Mouse (Mus musculus): ENCODE data around the gene Olfr53. TPM values are rescaled to one million over a fixed set of nuclear protein-coding genes. Genes with fewer than 3 reads are reported as not detected.
"Not testable (repeated sequence)": the region's sequence is repeated elsewhere in the genome, so short reads cannot be mapped to it uniquely, and the experiment has no call there.

Olfr53 gene
- not detected for total RNA-seq (2021)

GRCm38 (mm10) chr7:140646152-140646551, at the start of gene Olfr53:
Gene Olfr53, plus strand, starts transcription at chr7:140646452.
- no peak for DNase-seq
- intact Hi-C loops (cut with DNase I) = no loop called here

GRCm38 (mm10) chr7:140600969-140601368, 45.3 kb upstream of the Olfr53 start, which contains the start of gene Olfr46:
Gene Olfr46, plus strand, starts transcription at chr7:140601269.
- intact Hi-C loops (cut with DNase I); DNase-seq: not testable (repeated sequence)

- DNase-seq; intact Hi-C loops (cut with DNase I): not testable (repeated sequence)
These were observed 17.6 kb upstream of the Olfr53 start, which contains the start of gene Olfr61 for GRCm38 (mm10) chr7:140628670-140629069. Gene Olfr61, plus strand, starts transcription at chr7:140628970.

- intact Hi-C loops (cut with DNase I) = no loop called here
- no peak for DNase-seq
These were observed 15.7 kb upstream of the Olfr53 start for GRCm38 (mm10) chr7:140630559-140630958.

- DNase-seq = no peak
These were observed 13.4 kb downstream of the Olfr53 start, which contains the start of gene Olfr539 for GRCm38 (mm10) chr7:140659630-140660029. Gene Olfr539, plus strand, starts transcription at chr7:140659930.

DNA sequence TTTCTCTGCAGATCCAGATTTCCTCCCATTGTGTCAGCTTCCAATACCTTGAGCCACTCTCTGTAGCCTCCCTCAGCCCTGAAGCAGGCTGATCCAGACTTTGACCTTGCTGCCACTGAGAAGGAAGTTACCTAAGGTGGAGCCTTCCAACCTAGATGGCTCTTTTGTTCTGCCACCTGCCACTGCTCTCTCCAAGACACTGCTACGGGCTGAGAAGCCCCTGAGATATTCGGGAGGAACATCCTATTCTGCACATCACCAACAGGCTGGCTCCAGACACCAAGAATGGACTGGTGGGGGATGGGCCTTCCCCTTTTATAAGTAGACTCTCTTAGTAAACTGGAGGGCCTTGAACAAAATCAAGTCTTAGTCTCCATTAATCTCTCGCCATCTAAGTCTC, 24.4 kb downstream of the Olfr53 start:
- intact Hi-C loops (cut with DNase I); DNase-seq: not testable (repeated sequence)

More at GRCm38 (mm10) chr7:140659630-140660029, 13.4 kb downstream of the Olfr53 start, which contains the start of gene Olfr539:
- intact Hi-C loops (cut with DNase I) = no loop called here

- intact Hi-C loops (cut with DNase I) = no loop called here
- DNase-seq = no peak
These were observed 29.6 kb downstream of the Olfr53 start for GRCm38 (mm10) chr7:140675863-140676262.

DNA sequence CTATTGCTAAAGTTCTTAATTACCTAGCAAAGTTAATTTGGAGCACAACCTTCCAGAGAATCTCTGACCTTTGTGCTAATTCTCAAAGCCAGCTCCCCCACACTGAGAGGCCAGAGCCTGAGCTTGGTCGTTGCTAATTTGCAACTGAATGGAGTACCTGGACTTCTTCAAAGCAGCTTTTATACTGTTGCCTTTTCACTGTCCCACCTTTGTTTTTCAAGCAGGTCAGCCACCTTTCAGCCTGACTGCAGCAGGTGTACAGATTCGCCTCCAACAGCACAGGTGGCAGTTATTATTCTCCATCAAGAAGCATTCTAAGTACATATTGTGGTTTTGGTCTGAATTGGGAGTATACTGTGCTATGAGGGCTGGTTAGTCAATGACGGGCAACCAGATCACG, 33.3 kb downstream of the Olfr53 start:
- DNase-seq; intact Hi-C loops (cut with DNase I): not testable (repeated sequence)

DNA sequence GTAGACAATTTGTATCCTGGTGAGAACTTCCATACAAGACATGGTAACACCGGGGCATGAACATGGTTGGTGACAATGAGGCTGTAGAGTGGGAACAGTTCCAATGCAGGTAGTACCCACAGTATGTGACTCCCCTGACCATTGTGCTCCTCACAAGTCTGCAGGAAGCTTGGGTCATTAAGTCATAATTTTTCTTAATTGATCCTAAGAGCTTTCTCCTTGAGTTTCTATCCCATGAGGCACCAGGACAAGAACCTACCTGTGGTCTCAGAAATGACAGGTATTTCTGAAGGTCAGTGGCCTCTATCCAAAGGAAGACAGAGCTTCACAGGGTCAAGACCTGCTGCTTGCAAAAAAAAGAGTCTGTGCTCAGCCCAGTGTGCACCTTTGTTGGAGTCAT, 35.4 kb downstream of the Olfr53 start, which contains the start of gene Olfr45:
Olfr45 (plus strand) TSS at position 301 of the 400 bp plus-strand sequence.
- no peak for DNase-seq
- intact Hi-C loops (cut with DNase I) = loop anchor here (5.0 kb wide), 1 partner anchor 39 kb away; no protein-coding TSS in a partner anchor

DNA sequence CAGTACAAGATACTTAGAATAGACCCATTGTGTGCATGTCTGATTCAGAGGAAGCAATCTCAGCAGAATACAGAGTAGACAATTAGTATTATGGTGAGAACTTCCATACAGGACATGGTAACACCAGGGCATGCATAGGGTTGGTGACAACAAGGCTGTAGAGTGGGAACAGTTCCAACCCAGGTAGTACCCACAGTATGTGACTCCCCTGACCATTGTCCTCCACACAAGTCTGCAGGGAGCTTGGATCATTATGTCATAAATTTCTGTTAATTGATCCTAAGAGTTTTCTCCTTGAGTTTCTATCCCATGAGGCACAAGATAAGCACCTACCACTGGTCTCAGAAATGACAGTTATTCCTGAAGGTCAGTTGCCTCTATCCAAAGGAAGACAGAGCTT, 50.7 kb downstream of the Olfr53 start, which contains the start of gene Olfr541:
Olfr541 (plus strand) TSS at position 301 of the 400 bp plus-strand sequence.
- intact Hi-C loops (cut with DNase I) = no loop called here

More for the DNA sequence above, 50.7 kb downstream of the Olfr53 start, which contains the start of gene Olfr541:
- DNase-seq = no peak

Other genes with a start within 250 kb of the Olfr53 start
- not detected for gene Olfr531, start 243.5 kb upstream of the Olfr53 start, total RNA-seq (2021)
- not detected for gene Olfr532, start 224.8 kb upstream of the Olfr53 start, total RNA-seq (2021)
- not detected for gene Olfr533, start 183.1 kb upstream of the Olfr53 start, total RNA-seq (2021)
- gene Olfr535, start 162.2 kb upstream of the Olfr53 start, total RNA-seq (2021) = not detected
- not detected for gene Olfr536, start 139.1 kb upstream of the Olfr53 start, total RNA-seq (2021)
- gene Olfr538, start 78.6 kb upstream of the Olfr53 start, total RNA-seq (2021) = not detected
- not detected for gene Olfr46, start 45.2 kb upstream of the Olfr53 start, total RNA-seq (2021)
- gene Olfr61, start 17.5 kb upstream of the Olfr53 start, total RNA-seq (2021) = not detected
- not detected for gene Olfr539, start 13.5 kb downstream of the Olfr53 start, total RNA-seq (2021)
- gene Olfr45, start 35.5 kb downstream of the Olfr53 start, total RNA-seq (2021) = not detected
- gene Olfr541, start 50.8 kb downstream of the Olfr53 start, total RNA-seq (2021) = not detected
- gene Cyp2e1, start 117.3 kb downstream of the Olfr53 start, total RNA-seq (2021) = under 1 TPM; 0.24 to 0.47 TPM
- gene Syce1, start 141.4 kb downstream of the Olfr53 start, total RNA-seq (2021) = not detected
- under 1 TPM; 0.45 to 0.47 TPM for gene Zfp941, start 175.7 kb downstream of the Olfr53 start, total RNA-seq (2021)
- gene Urah, start 188.6 kb downstream of the Olfr53 start, total RNA-seq (2021) = not detected
- gene Scgb1c1, start 199.1 kb downstream of the Olfr53 start, total RNA-seq (2021) = 10 to 100 TPM; 19.6 to 23.6 TPM
- not detected for gene Odf3, start 201.4 kb downstream of the Olfr53 start, total RNA-seq (2021)
- not detected for gene Gm45785, start 209.9 kb downstream of the Olfr53 start, total RNA-seq (2021)
- 10 to 100 TPM; 27.0 to 29.8 TPM for gene Ric8a, start 210.5 kb downstream of the Olfr53 start, total RNA-seq (2021)
- gene Bet1l, start 211.1 kb downstream of the Olfr53 start, total RNA-seq (2021) = 10 to 100 TPM; 13.1 to 15.9 TPM
- gene Psmd13, start 235.5 kb downstream of the Olfr53 start, total RNA-seq (2021) = 100 to 1,000 TPM; 111 to 114 TPM
- gene Sirt3, start 235.9 kb downstream of the Olfr53 start, total RNA-seq (2021) = 10 to 100 TPM; 53.4 to 58.2 TPM

Measured in heart, postnatal 10 days (tissue).